Mouse (Mus musculus) megakaryocyte, embryonic 14.5 days (primary cell): ENCODE measurements around the gene Mlph.

Experiments used
- FLI1 ChIP-seq: IDR thresholded peaks from 2 replicates; pipeline ENCODE4 v1.6.1; 2012; ENCODE audit warnings: low read length, inconsistent platforms, mixed read lengths
- GATA1 ChIP-seq: IDR thresholded peaks from 3 replicates; pipeline ENCODE4 v1.6.1; 2012; ENCODE audit warnings: mixed read lengths, low read length, inconsistent platforms, borderline replicate concordance

DNA sequence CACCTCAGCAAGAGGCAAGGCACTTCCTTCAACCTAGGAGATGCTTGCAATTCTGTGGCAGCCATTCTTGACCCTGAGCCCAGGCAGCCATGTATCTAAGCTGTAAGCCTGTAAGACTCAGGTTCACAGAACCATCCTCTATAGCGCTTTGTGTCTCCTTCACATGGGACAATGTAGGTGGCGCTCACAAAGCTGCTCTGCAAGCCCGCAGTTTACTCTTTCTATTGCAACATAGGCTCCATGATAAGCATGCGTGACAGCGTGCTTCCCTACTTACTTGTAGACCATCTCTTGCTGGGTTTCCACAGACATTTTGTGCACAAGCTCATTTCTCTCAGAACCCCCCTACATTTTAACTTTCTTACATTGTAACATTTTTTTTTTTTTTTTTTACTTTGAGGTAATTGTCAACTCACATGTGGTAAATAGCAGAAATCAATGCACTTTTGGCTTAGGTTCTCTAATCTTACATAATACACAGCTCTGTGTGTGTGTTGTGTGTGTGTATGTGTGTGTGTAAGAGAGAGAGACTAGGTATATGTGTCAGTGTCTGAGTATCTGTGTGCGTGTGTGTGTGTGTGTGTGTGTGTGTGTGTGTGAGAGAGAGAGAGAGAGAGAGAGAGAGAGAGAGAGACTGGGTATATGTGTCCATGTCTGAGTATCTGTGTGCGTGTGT is 10.0 kb upstream of the Mlph start:
- TF ChIP-seq FLI1 (no peak), GATA1 (no peak)
